Mouse (Mus musculus) layer of hippocampus, postnatal 10 days (tissue): ENCODE results near the gene Rpl18a. TPM values are rescaled to one million over a fixed set of nuclear protein-coding genes. Genes with fewer than 3 reads are reported as not detected.
"Not testable (repeated sequence)": the region's sequence is repeated elsewhere in the genome, so short reads cannot be mapped to it uniquely, and the experiment has no call there.

ENCODE experiments used
- DNase-seq, 2 experiments: peaks; one replicate each; pipeline ENCODE4 v3.0.0; 2021; ENCODE audit warnings: low spot score in 2 of 2
- total RNA-seq, 2 experiments: library from RNA; stranded (reverse); gene quantifications; 2 replicates each; pipeline ENCODE4 v1.2.3; 2021

Gene Rpl18a
- total RNA-seq, 2 experiments from 2014 or later: 832 to 857 TPM

DNA sequence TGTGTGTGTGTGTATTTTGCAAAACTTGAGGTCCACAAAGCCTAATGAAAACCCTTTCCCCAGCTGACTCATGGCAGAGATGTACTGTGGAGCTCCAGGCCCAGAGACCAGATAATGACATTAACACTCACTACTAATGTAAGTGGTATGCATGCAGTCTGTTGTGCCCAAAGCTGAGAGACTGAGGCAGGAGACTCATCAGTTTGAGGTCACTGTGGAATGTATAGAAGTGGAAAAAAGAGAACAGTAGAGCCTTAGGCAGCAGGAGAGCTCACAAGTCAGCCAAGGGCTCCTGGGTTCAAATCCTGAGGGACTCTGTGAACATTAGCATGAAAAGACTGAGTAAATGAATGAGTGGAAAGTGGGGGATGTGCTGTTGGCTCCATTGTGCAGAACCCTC lies 6.4 kb upstream of the Rpl18a start:
- DNase-seq: no peak

DNA sequence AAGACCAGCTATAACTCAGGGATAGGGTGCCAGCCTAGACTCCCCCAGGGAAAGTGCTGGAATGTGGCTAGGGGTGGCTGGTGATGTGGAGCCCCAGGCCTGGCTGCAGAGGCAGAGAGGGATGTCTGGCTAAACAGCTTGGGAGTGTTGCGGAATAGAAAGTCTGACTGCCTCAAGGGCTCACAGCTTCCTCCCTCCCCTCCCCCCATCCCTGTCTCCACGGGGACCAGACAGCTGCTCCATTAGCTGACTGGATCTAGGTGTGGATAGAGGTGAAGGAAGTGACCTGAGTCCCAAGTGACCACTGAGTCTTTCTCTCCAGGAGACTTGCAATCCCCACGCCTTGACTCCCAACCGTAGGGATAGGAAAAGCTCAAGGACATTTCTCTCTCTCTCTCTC lies 5.9 kb upstream of the Rpl18a start:
- no peak for DNase-seq

DNA sequence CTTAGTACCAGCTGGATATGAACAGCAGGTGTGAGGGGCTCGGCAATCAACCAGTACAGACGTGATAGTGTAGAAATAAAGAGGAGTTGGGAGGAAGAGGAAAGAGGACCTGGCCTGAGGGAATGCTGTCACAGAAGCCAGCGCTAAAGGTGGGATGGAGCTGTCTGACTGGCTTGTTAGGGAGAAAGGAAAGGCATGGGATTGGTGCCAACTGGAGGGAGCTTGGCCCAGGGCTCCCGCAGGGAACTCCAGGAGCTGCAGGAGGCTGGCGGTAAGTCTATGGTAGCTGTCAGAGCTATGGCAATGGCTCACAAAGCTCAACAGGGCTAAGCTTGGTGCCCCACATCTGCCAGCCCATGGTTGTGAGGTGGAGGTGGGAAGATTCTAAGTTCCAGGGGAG lies 5.0 kb upstream of the Rpl18a start:
- no peak for DNase-seq

DNA sequence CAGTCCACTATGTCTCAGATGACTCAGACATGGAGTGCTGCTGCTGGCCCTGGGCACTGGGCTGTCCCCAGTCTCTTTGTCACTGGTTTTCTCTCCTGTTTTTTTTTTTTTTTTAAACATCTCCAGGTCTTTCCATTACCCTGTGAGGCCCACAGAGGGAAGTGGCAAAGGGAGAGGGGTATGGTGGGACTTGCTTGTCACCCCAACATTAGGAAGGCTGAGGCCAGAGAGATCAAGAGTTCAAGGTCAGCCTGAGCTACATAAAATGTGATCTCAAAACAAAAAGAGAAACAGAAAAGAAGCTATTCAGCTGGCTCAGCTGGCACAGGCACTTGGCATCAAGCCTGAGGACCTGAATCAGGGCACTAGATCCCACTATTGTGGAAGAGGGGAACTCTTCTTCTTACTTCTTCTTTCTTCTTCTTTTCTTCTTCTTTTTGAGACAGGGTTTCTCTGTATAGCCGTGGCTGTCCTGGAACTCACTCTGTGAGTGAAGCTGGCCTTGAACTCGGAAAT lies 3.7 kb upstream of the Rpl18a start:
- no peak for DNase-seq

DNA sequence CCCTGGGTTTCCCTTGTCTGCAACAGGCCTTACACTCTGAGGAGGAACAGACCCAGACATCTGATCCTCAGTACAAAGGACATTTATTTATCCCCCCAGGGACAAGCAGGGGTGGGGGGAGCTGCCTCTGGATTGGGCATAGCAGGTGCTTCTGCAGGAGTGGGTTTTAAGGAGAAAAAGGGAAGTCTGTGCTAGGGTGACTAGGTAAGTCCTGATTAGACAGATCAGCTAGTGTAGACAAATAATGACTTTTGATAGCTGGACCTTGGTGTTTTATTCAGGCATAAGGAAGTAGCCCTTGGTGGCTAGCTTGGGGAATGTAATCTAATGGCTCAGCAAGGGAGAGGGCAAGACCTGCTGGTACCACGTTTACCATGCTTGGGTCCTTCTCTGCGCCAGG lies 2.0 kb upstream of the Rpl18a start:
- no peak for DNase-seq

DNA sequence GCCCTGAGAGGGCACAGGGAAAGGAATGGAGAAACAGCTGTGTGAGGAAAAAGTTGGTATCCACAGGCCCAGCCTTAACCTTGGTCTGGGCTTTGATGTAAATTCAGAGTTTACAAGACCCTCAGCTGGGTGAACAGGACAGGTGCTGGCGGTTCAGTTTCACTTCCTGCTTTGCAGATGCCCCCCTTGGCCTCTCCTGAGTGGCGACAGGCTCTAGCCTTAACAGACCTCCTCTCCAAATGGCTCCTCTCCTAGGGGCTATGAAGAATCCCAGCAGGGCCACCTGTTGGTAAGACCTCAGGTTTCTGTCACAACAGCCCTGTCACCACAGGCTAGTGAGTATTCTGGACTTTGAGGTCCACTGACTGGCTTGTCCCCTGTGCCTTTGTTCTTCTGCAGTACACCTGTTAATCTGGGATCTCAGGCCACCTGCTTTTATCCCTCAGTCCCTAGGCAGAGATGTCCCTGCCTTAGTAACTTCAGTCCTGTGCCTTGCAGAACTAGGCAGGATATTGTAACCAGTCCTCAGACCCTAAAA lies 1.5 kb upstream of the Rpl18a start:
- no peak for DNase-seq

DNA sequence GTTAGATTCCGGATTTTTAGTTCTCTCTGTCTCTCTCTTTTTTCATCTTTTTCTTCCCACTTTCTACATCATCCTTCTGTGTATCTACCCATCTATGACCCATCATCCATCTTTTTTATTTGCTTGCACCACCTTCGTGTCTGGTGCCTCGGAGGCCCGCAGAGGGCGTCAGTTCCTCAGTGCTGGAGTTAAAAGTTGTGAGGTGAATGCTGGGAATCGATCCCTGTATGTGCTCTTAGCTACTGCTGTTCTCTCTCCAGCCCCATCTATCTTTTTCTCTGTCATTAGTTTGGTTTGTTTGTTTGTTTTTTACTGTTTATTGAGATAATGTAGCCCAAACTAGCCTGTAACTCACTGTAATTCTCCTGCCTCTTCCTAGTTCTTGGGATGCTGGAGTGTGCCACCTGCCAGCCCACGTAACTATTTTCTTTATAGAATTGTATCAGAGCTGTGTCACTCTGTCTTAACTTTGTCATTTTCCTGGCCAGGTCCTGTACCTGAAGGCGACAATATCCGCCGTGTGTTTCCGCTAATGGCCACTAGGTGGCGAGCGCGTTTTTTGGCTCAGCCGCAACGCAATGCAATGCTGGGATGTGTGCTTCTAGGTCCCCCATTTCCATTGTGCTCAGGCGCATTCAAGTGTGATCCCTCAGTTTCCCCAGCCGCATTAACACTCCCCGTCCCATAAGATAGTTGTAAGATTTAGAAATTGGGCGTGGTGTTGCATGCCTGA lies 635 bp upstream of the Rpl18a start:
- peak; percentile 89 to 92 for DNase-seq

DNA sequence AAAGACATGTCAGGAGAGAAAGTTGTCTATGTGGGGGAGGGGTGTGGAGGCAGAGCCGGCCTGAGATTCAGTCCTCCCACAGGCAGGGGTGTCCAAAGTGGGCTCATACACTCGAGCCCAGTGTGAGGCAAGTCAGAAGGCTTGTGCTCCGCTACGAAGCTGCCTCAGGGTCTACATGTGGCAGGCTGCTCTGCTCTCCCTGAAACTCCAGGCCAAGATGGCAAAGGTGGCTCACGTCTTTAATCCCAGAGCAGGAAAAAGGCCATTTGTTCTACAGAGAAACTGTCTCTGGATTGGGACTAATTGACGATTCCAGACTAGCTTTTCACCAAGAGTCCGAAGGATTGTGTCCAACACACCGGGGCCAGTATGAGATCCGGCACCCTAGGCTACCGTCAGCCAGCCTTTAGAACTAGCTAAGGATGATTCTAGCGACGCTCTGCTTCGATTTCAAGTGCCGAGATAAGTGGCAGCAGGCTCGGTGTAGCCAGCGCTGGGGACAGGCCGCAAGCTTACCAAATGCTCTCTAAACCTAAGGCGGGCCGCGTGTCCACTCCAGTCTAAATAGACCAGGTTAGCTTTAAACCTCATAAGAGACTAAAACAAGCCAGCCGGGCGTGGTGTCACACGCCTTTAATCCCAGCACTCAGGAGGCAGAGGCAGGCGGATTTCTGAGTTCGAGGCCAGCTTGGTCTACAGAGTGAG lies 744 bp downstream of the Rpl18a start:
- DNase-seq: no peak

DNA sequence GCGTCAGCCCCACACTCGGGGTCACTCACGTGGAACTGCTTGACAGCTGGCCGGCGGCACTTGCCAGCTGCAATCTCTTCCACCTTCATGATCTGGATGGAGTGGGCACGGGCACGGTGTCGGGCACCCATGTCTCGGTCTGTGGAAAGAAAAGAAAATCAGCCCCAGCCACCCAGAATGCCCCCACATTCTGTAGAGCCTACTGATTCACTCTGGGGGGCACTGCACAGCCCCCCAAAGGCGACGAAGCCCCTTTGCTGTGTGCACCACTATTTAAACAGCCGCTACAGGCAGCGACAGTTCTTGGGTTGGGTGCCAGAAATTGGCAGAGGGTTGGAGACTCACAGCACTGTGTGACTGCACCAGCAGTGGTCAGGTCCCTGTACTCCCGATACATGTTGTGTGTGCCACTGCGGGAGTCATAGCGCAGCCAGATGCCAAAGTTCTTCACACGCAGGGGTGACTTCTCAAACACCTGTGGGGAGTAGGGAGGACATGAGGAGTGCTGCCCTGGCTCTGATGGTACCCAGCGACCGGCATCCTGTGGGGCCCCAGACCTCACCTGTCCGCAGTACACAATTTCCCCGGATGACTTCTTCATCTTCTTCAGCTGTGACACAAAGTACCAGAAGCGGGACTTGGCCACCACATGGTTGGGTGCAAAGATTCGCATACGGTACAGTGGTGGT lies 1.5 kb downstream of the Rpl18a start:
- DNase-seq: not testable (repeated sequence)

DNA sequence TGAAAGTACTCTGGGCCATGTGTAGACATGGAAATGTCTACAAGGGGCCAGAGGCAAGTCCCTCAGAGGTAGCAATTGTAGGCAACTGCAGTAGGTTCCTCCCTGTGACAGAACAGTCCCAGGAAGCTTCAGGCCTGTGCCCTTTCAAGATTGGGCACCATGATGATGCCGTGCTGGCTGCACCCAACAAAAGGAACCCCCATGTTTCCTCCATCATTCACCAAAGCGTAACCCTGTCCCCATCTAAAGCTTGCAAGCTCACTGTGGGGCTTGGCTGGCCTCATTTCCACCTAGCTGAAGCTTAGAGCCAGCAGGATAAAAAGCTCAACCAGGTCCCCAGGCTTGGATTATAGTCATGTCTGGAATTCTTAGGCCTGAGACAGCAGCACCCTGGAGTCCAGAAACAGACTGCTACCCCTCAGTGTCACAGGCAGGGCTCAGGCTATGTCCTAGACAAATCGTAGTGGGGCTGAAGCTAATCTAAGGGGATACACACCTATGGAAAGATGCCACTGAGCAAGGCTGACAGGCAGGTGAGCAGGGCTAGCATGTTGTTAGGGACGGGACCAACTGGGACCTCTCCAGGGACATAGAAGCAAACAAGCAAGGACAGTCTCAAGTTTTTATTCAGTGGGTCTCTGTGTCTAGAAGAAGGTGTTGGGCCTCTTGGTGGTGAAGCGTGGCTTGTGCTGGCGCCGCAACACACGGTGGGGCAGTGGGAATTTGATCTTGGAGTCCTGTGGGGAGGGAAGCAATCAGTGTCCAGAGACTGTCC lies 2.3 kb downstream of the Rpl18a start:
- DNase-seq: no peak

DNA sequence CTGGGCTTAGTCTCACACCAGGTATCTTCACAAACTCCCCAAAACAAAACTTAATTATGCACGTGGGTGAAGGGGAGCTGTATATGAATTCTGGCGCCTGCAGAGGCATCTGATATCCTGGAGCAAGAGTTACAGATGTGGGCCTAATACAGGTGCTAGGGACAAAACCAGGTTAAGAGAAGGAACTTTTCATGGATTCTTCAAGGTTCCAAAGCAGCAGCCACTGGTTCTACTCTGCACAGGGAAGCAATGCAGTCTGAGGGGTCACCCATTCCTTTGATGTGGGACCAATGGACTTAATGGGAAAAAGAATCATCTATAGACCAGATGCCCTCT lies 2.9 kb downstream of the Rpl18a start:
- no peak for DNase-seq

DNA sequence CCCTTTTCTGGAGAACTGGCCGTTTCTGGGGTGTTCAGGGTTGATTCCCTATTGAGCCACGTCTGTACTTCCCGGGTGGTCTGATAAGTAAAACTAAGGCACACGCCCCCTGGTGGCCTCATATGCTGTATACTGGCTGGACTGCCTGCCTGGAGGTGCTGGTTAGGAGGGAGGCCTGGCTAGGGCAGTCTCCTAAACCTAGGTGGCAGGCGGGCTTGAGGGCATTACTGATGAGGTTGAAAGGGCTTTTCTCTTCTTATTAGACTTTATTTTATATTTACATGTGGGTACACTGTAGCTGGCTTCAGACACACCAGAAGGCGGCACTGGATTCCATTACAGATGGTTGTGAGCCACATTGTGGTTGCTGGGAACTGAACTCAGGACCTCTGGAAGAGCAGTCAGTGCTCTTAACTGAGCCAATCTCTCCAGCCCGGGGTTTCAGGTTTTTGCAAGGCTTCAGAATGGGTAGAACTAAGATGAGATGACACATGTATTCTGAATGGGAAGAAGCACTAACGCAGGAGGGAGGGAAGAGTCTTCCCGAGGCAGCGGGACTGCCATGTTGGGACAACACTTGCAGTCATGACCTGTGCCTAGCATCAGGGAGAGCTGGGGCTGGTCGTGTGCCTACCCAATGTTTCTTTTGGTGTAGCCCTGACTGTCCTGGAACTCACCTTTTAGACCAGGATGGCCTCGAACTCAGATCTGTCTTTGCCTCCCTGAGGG lies 3.4 kb downstream of the Rpl18a start:
- DNase-seq: peak; percentile 75 to 81

DNA sequence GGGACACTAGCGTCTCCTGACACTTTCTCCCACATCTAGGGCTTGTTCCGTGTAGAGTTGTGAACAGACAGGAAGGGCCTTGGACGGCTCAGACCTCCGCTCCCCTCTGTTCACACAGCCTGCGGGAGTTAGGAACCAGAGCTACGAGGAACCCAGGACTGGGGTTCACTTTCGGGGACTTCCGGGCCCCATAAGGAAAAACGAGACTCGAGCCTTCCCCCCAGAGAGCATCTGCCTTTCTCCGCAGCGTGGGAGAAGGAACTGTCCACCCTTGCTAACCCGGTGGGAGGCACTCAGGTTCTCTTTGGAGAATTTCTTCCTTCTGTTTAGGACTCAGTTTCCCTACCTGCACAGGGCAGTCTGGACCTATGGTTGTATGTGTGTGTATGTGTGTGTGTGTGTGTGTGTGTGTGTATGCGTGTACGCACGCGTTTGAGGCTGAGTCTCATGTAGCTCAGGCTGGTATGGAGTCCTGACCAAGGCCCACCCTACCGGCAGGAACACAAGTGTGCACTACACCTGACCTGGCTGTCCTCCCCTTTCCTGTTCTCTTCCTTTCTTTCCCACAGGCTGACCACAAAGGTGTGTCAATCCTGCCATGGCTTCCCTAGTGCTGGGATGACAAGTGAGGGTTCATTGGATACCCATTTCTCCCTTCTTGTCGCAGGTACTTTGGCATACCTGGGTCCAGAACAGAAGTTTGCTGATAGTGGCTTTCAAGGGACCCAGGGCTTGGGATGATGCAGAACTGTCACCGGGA lies 4.1 kb downstream of the Rpl18a start:
- DNase-seq: no peak

DNA sequence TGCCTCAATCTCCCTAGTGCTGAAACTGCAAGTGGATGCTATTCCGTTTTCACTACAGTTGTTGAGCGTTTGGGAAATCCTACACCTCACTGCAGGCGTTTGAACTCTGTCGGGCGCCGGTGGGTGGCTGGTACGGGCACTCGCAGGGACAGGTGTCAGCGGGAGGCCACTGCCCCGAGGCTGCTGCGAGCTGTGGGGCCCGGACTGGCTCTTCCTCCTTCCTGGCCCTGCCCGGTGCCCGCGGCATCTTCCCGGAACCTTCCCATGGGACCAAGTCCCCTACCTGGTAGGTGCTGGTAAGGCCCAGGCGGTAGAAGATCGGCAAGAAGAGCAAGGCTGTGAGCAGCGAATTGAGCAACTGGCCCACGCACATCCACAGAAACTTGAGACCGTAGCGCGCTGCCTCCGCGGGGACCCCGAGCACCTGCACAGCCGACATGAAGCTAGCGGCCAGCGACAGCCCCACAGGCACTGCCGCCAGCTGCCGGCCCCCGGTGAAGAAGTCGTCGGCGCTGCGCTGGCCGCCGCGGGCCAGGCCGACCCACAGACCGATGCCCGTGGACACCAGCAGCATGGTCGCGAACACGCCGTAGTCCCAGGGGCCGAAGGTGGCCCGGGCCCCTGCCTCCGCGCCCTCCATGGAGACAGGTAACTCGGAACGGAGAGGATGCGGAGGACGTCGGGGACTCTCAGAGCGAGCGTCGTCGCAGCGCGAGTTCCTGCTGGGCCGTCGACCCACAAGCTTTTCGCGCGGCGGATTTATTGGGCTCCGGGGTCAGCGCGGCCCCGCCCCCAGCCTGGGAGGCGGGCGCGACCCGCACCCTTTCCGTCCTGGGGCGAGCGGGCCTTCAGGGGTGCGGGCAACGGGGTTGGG lies 5.0 kb downstream of the Rpl18a start, which contains the start of gene Slc5a5:
Gene Slc5a5 (minus strand): TSS at position 736 of the 874 bp plus-strand sequence.
- no peak for DNase-seq

DNA sequence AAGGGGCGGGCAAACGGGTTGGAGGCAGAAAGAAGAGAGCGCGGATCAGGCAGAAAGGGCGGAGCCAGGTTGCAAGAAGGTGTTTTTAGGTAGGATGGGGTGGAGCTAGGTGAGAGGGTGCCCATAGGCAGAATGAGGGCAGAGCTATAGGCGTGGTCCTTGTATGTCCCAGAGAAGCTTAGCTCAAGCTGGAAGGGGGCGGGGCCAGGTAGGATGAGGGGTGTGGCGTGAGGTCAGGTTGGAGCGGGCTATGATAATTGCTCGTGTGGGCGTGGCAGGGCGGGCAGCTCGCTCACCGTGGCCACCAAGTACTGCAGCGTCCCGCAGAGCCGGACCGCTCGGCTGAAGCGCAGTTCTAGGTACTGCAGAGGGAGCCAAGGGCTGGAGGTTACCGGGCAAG lies 5.9 kb downstream of the Rpl18a start:
- DNase-seq: no peak

DNA sequence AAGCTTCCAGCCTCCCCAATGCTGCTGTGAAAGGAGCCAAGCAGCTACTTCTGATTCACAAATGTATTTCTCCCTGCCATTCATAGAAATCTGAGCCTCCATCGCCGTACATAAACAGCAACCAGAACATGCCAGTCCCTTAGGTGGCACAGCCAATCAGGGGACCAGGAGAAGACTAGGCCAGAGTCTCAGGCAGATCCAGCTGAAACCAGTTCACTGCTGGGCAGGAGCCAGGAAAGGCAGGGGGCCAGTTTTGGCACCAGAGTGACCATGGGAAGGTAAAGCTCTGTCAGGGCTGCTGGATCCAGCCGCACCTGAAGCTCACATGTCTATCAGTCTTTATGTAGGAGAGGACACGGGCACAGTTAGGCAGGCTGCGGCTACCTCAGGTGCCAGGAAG lies 6.6 kb downstream of the Rpl18a start:
- DNase-seq: peak in 1 of 2 experiments; percentile 13

DNA sequence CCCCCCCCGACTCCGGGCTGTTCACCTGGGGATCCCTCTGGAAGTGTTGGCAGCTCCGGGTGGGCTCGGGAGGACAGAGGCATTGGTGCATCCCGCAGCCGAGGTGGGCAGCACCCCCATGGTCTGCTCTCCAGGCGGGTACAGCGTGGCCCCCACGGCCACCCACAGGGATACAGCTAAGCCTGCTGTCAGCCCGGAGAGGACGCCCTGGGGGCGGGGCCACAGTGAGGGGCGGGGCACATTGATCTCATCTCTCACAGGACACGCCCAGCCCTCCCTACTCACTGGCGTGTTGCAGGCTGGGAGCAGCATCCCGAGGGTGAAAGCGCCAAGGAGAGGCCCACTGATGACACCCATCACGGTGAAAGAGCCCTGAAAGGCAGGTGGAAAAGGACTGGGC lies 9.5 kb downstream of the Rpl18a start:
- peak; percentile 17 to 41 for DNase-seq

DNA sequence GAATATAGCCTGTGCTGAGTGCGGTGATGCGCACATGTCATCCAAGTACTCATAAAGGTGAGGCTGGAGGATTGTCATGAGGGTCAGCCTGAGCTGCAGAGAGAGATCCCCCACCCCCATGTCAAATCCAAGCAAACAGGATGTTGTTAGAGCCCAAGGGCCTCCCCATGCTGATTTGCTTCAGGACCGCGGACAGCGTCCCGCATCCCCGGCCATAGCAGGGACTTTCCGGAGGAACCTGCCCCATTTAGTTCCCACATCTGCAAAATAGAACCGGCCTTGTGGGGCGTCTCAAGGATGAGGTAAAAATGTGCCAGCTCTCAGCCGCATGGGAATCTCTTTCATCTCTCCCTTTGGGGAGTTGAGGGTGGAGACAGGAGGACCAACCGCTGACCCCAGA lies 11.6 kb downstream of the Rpl18a start:
- peak; percentile 16 to 19 for DNase-seq

DNA sequence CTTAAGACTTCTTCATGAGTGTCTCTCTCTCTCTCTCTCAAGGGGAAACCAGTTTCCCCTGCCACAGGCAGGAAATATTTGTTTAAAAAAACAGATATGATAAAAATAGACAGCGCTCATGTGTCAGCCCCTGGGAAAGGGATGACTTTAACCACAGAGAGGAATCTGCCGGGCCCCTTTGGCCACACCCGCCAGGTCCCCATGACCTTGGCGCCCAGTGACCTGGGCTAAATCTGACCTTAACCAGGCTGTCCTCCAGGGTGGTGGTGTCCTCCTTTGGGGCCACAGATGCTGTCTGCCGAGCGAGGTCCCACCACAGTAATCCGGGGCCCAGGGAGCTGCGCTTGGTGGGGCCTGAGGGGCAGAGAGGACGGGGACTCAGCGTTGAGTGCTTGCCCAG lies 12.5 kb downstream of the Rpl18a start:
- DNase-seq: no peak
